Mouse (Mus musculus) retina, adult 2 months (tissue): ENCODE measurements at regions not wholly inside any gene's neighbourhood (a gene's known extent, or its start where the extent isn't known, plus 50 kb on each side); places are given as distances from the start of the nearest gene placed in this dataset.

Experiments
- DNase-seq: peaks from one replicate; pipeline ENCODE4 v3.0.0-alpha.2; 2012; ENCODE audit warnings: low read depth, low spot score

GRCm38 (mm10) chr13:107396036-107396435 is 374.1 kb upstream of the Kif2a start:
- DNase-seq = no peak

GRCm38 (mm10) chr13:107394451-107394850 is 372.5 kb upstream of the Kif2a start:
- no peak for DNase-seq

- no peak for DNase-seq
Measured at GRCm38 (mm10) chr13:107389535-107390150, 367.7 kb upstream of the Kif2a start.

- DNase-seq = no peak
Measured at GRCm38 (mm10) chr13:107389074-107389473, 367.1 kb upstream of the Kif2a start.

- DNase-seq = no peak
Measured at GRCm38 (mm10) chr13:107378076-107378475, 356.1 kb upstream of the Kif2a start.

- no peak for DNase-seq
Measured at GRCm38 (mm10) chr13:107372666-107373065, 350.7 kb upstream of the Kif2a start.

- no peak for DNase-seq
Measured at GRCm38 (mm10) chr13:107371616-107372582, 350.0 kb upstream of the Kif2a start.

- no peak for DNase-seq
Measured at GRCm38 (mm10) chr13:107367639-107368038, 345.7 kb upstream of the Kif2a start.

- DNase-seq = no peak
Measured at GRCm38 (mm10) chr13:107365766-107366165, 343.8 kb upstream of the Kif2a start.

- no peak for DNase-seq
Measured at GRCm38 (mm10) chr13:107365241-107365640, 343.3 kb upstream of the Kif2a start.

- no peak for DNase-seq
Measured at GRCm38 (mm10) chr13:107362806-107363687, 341.1 kb upstream of the Kif2a start.

GRCm38 (mm10) chr13:107340802-107341364 is 319.0 kb upstream of the Kif2a start:
- DNase-seq = no peak

GRCm38 (mm10) chr13:107338111-107338510 is 316.2 kb upstream of the Kif2a start:
- DNase-seq = no peak

GRCm38 (mm10) chr13:107337111-107337510 is 315.2 kb upstream of the Kif2a start:
- DNase-seq = no peak

GRCm38 (mm10) chr13:107329348-107329747 is 307.4 kb upstream of the Kif2a start:
- no peak for DNase-seq

GRCm38 (mm10) chr13:107325707-107326495 is 304.0 kb upstream of the Kif2a start:
- DNase-seq = peak; percentile 15

- DNase-seq = no peak
Measured at GRCm38 (mm10) chr13:107314746-107315145, 292.8 kb upstream of the Kif2a start.

GRCm38 (mm10) chr13:107308958-107309639 is 287.2 kb upstream of the Kif2a start:
- no peak for DNase-seq

GRCm38 (mm10) chr13:107308404-107308803 is 286.5 kb upstream of the Kif2a start:
- no peak for DNase-seq

- no peak for DNase-seq
Measured at GRCm38 (mm10) chr13:107306958-107307357, 285.0 kb upstream of the Kif2a start.
